Mouse (Mus musculus): Measurements from ENCODE around the gene Bnipl. TPM values are rescaled to one million over a fixed set of nuclear protein-coding genes. Genes with fewer than 3 reads are reported as not detected.
"Not testable (repeated sequence)": the region's sequence is repeated elsewhere in the genome, so short reads cannot be mapped to it uniquely, and the experiment has no call there.

The Bnipl gene
- polyA plus RNA-seq, 1 experiment: 1.8 TPM

GRCm38 (mm10) chr3:95213609-95213975 lies 37.4 kb downstream of the Bnipl start:
- no peak overlapping the region for H3K4me3 ChIP-seq (replicated peaks; ENCODE audit: insufficient read depth, low read depth, low read length)
- TF ChIP-seq CTCF (IDR thresholded peaks at IDR 0.05; ENCODE audit: borderline replicate concordance, insufficient read depth, low read depth, low read length): no peak
- TF ChIP-seq POLR2A (IDR thresholded peaks at IDR 0.05; ENCODE audit: borderline replicate concordance, insufficient read depth, low read length): no peak
- no peaks in the 10 kb centered on the region for H3K4me1 ChIP-seq (ENCODE audit: control insufficient read depth, insufficient read depth, low read length)
- DNase-seq: no peak
- 100% methylated on average over 1 of the region's 1 CpGs for WGBS
- H3K27me3 ChIP-seq (ENCODE audit: control insufficient read depth, insufficient read depth, low read length): no peaks in the 10 kb centered on the region
- H3K27ac ChIP-seq (ENCODE audit: insufficient read depth, low read length): no peak overlapping the region

DNA sequence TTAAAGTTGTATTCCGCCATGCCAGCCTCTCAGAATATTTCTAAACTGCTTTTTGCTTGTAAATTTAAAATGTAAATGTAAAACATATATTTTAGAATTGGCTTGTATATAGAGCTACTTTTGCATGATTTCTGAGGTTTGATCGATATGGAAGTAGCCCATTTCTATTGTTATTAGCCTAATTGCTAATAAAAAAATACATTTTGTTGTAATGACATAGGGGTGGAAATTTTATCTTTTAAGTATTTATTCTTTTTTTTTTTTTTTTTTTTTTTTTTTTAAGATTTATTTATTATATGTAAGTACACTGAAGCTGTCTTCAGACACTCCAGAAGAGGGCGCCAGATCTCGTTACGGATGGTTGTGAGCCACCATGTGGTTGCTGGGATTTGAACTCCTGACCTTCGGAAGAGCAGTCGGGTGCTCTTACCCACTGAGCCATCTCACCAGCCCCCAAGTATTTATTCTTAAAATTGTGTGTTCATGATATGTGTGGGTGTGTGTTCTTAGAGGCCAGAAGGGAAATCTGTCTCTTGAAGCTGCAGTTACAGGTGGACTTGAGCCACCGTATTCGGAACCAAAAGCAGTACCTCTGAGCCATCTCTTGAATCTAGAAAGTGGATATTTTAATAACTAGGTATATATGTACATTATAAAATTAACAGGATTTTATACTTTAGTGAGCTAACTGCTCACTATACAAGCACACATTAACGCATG lies 37.9 kb downstream of the Bnipl start:
- not testable (repeated sequence) for H3K4me1 ChIP-seq (ENCODE audit: control insufficient read depth, insufficient read depth, low read length); H3K4me3 ChIP-seq (replicated peaks; ENCODE audit: insufficient read depth, low read depth, low read length); H3K27me3 ChIP-seq (ENCODE audit: control insufficient read depth, insufficient read depth, low read length); DNase-seq; H3K27ac ChIP-seq (ENCODE audit: insufficient read depth, low read length)
- 81% methylated on average over 10 of the region's 10 CpGs for WGBS

- Histone ChIP-seq H3K27me3 (ENCODE audit: control insufficient read depth, insufficient read depth, low read length) (no peaks in the 10 kb centered on the region), H3K4me1 (ENCODE audit: control insufficient read depth, insufficient read depth, low read length) (no peaks in the 10 kb centered on the region), H3K27ac (ENCODE audit: insufficient read depth, low read length) (no peak overlapping the region), H3K4me3 (replicated peaks; ENCODE audit: insufficient read depth, low read depth, low read length) (no peak overlapping the region)
- DNase-seq: no peak
- WGBS: 32% methylated on average over 2 of the region's 2 CpGs
- no peak for TF ChIP-seq POLR2A (IDR thresholded peaks at IDR 0.05; ENCODE audit: borderline replicate concordance, insufficient read depth, low read length)
- TF ChIP-seq CTCF (IDR thresholded peaks at IDR 0.05; ENCODE audit: borderline replicate concordance, insufficient read depth, low read depth, low read length): no peak
Measured at GRCm38 (mm10) chr3:95210585-95210984, 40.4 kb downstream of the Bnipl start.

- Histone ChIP-seq H3K4me1 (ENCODE audit: control insufficient read depth, insufficient read depth, low read length) (no peaks in the 10 kb centered on the region), H3K27me3 (ENCODE audit: control insufficient read depth, insufficient read depth, low read length) (no peaks in the 10 kb centered on the region), H3K4me3 (replicated peaks; ENCODE audit: insufficient read depth, low read depth, low read length) (no peak overlapping the region), H3K27ac (ENCODE audit: insufficient read depth, low read length) (no peak overlapping the region)
- 76% methylated on average over 4 of the region's 4 CpGs for WGBS
- TF ChIP-seq POLR2A (IDR thresholded peaks at IDR 0.05; ENCODE audit: borderline replicate concordance, insufficient read depth, low read length): no peak
- no peak for TF ChIP-seq CTCF (IDR thresholded peaks at IDR 0.05; ENCODE audit: borderline replicate concordance, insufficient read depth, low read depth, low read length)
- no peak for DNase-seq
Measured at GRCm38 (mm10) chr3:95208286-95208685, 42.7 kb downstream of the Bnipl start.

GRCm38 (mm10) chr3:95203880-95204279 lies 47.1 kb downstream of the Bnipl start:
- no peak for DNase-seq
- no peaks in the 10 kb centered on the region for H3K4me1 ChIP-seq (ENCODE audit: control insufficient read depth, insufficient read depth, low read length)
- TF ChIP-seq CTCF (IDR thresholded peaks at IDR 0.05; ENCODE audit: borderline replicate concordance, insufficient read depth, low read depth, low read length): no peak
- no peak for TF ChIP-seq POLR2A (IDR thresholded peaks at IDR 0.05; ENCODE audit: borderline replicate concordance, insufficient read depth, low read length)
- no peak overlapping the region for H3K4me3 ChIP-seq (replicated peaks; ENCODE audit: insufficient read depth, low read depth, low read length)
- WGBS: 91% methylated on average over 6 of the region's 6 CpGs
- no peaks in the 10 kb centered on the region for H3K27me3 ChIP-seq (ENCODE audit: control insufficient read depth, insufficient read depth, low read length)
- H3K27ac ChIP-seq (ENCODE audit: insufficient read depth, low read length): no peak overlapping the region

- Histone ChIP-seq H3K4me3 (replicated peaks; ENCODE audit: insufficient read depth, low read depth, low read length) (no peak overlapping the region), H3K27ac (ENCODE audit: insufficient read depth, low read length) (no peak overlapping the region), H3K27me3 (ENCODE audit: control insufficient read depth, insufficient read depth, low read length) (no peaks in the 10 kb centered on the region), H3K4me1 (ENCODE audit: control insufficient read depth, insufficient read depth, low read length) (no peaks in the 10 kb centered on the region; the same call in 1 of the 2 replicates)
- WGBS: 70% methylated on average over 2 of the region's 2 CpGs
- DNase-seq: no peak
- TF ChIP-seq POLR2A (IDR thresholded peaks at IDR 0.05; ENCODE audit: borderline replicate concordance, insufficient read depth, low read length) (no peak), CTCF (IDR thresholded peaks at IDR 0.05; ENCODE audit: borderline replicate concordance, insufficient read depth, low read depth, low read length) (no peak)
Measured at GRCm38 (mm10) chr3:95200562-95200961, 50.4 kb downstream of the Bnipl start.

GRCm38 (mm10) chr3:95200132-95200531 lies 50.9 kb downstream of the Bnipl start:
- no peaks in the 10 kb centered on the region for H3K27me3 ChIP-seq (ENCODE audit: control insufficient read depth, insufficient read depth, low read length)
- no peak for DNase-seq
- peaks cover 2% of the 10 kb centered on the region; the same call in 1 of the 2 replicates for H3K4me1 ChIP-seq (ENCODE audit: control insufficient read depth, insufficient read depth, low read length)
- no peak for TF ChIP-seq POLR2A (IDR thresholded peaks at IDR 0.05; ENCODE audit: borderline replicate concordance, insufficient read depth, low read length)
- no peak overlapping the region for H3K4me3 ChIP-seq (replicated peaks; ENCODE audit: insufficient read depth, low read depth, low read length)
- H3K27ac ChIP-seq (ENCODE audit: insufficient read depth, low read length): no peak overlapping the region
- WGBS: 78% methylated on average over 7 of the region's 7 CpGs

DNA sequence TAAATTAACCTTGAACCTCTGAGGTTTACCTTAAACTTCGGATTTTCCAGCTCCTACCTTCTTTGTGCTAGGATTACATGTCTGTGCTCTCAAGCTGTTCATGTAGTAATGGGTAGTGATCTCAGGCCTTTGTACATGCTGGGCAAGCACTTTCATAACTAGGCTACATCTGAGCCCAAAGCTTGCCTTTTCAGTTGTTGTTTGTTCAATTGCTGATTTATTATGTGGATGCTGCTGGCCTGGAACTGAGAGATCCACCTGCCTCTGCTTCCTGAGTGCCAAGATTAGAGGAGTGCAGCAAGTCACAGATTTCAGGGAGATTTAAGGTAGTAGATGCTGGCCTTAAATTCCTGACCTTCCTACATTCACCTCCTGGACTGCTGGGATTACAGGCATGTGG lies 51.9 kb downstream of the Bnipl start:
- DNase-seq: no peak
- H3K27ac ChIP-seq (ENCODE audit: insufficient read depth, low read length): no peak overlapping the region
- TF ChIP-seq CTCF (IDR thresholded peaks at IDR 0.05; ENCODE audit: borderline replicate concordance, insufficient read depth, low read depth, low read length): no peak
- no peak for TF ChIP-seq POLR2A (IDR thresholded peaks at IDR 0.05; ENCODE audit: borderline replicate concordance, insufficient read depth, low read length)
- H3K27me3 ChIP-seq (ENCODE audit: control insufficient read depth, insufficient read depth, low read length): no peaks in the 10 kb centered on the region
- H3K4me3 ChIP-seq (replicated peaks; ENCODE audit: insufficient read depth, low read depth, low read length): no peak overlapping the region
- 79% methylated on average over 1 of the region's 1 CpGs for WGBS
- peaks cover 10% of the 10 kb centered on the region for H3K4me1 ChIP-seq (ENCODE audit: control insufficient read depth, insufficient read depth, low read length)
